Mouse (Mus musculus) lung, postnatal 0 days (tissue): Measurements from ENCODE around the gene Clstn1.

Experiments
- CTCF ChIP-seq: IDR thresholded peaks from 2 replicates; pipeline ENCODE4 v1.5.1; 2016; ENCODE audit warnings: antibody characterized with exemption, mild to moderate bottlenecking
- EP300 ChIP-seq: IDR thresholded peaks from 2 replicates; pipeline ENCODE4 v1.6.1; 2016; ENCODE audit warnings: antibody characterized with exemption, mild to moderate bottlenecking, control low read depth

- TF ChIP-seq CTCF, result no peak
- no peak for TF ChIP-seq EP300
Observed at GRCm38 (mm10) chr4:149585236-149585635, 1.0 kb upstream of the Clstn1 start.
